ENCODE assay signal across 30 mouse cellular contexts in the genomic region with DNA sequence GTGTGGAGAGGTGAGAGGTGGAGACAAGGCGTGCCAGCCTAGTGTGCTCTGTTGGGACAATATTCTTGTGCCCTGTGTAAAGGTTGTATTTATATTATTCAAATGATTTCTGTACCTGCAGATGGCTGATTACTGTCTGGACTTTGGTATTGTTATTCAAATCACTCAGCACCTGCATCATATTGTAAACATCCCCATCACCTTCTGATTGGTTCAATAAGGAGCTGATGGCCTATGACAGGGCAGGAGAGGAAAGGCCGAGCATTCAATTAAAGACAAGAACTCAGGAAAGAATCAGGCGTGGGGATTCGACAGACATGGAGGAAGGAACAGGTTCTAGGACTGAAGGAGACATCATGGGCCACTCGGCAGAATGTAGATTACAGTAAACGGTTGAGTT. TPM values are rescaled to one million over a fixed set of nuclear protein-coding genes. Genes with fewer than 3 reads are reported as not detected.
"Had no signal": no experiment of that assay in that cellular context is flagged by ENCODE, and none has a peak within 500 bp of the region (broad histone marks: within the 10 kb centered on the region; RNA-seq: fewer than 3 reads in every experiment).

No protein-coding gene starts in this region.

- H3K9ac ChIP-seq: heart, embryonic 12.5 days; hindbrain, embryonic 12.5 days; hindbrain, embryonic 14.5 days; limb, embryonic 13.5 days; limb, embryonic 15.5 days; liver, embryonic 12.5 days had no signal

- ATAC-seq: forebrain, embryonic 16.5 days; hindbrain, embryonic 16.5 days; inflammation-experienced regulatory T-cells, adult 6 months; liver, embryonic 12.5 days had no signal

- H3K27me3 ChIP-seq: hindbrain, embryonic 12.5 days; limb, embryonic 13.5 days; limb, embryonic 15.5 days had no signal

- DNase-seq: gastrocnemius, adult 2 months; gastrocnemius, postnatal 10 days; gastrocnemius, postnatal 25 days; heart, adult 2 months; heart, postnatal 10 days; heart, postnatal 4 days; kidney, adult 18-20 months; kidney, adult 8-10 months; kidney, postnatal 10 days; kidney, postnatal 36 days; layer of hippocampus, postnatal 36 days; left cerebral cortex, postnatal 4 days had no signal

- H3K4me1 ChIP-seq: heart, embryonic 10.5 days; heart, embryonic 12.5 days; hindbrain, embryonic 10.5 days; hindbrain, embryonic 12.5 days; limb, embryonic 13.5 days; limb, embryonic 15.5 days; liver, embryonic 12.5 days had no signal

- H3K9me3 ChIP-seq: heart, embryonic 10.5 days; hindbrain, embryonic 10.5 days; hindbrain, embryonic 12.5 days; limb, embryonic 13.5 days; limb, embryonic 15.5 days; liver, embryonic 12.5 days had no signal

- H3K36me3 ChIP-seq: heart, embryonic 10.5 days; heart, embryonic 12.5 days; hindbrain, embryonic 10.5 days; hindbrain, embryonic 12.5 days; limb, embryonic 13.5 days; limb, embryonic 15.5 days; liver, embryonic 12.5 days had no signal

- H3K27ac ChIP-seq: gastrocnemius, adult 2 months; heart, adult 2 months; heart, embryonic 10.5 days; hindbrain, embryonic 10.5 days; hindbrain, embryonic 12.5 days; hindbrain, embryonic 14.5 days; layer of hippocampus, adult 2 months; limb, embryonic 13.5 days; limb, embryonic 15.5 days; liver, embryonic 12.5 days had no signal

- H3K4me3 ChIP-seq: gastrocnemius, adult 2 months; heart, adult 2 months; heart, embryonic 10.5 days; heart, embryonic 12.5 days; hindbrain, embryonic 10.5 days; hindbrain, embryonic 12.5 days; layer of hippocampus, adult 2 months; limb, embryonic 13.5 days; limb, embryonic 15.5 days; liver, embryonic 12.5 days had no signal

- H3K4me2 ChIP-seq: heart, embryonic 12.5 days; hindbrain, embryonic 12.5 days; hindbrain, embryonic 14.5 days; limb, embryonic 13.5 days; limb, embryonic 15.5 days; liver, embryonic 12.5 days had no signal

RNA-seq across cellular contexts. Expression of a gene that starts 18.3 kb away (rescaled TPM):
- polyA plus RNA-seq: forebrain, embryonic 16.5 days; frontal cortex, adult 2 months; heart, adult 2 months; heart, embryonic 10.5 days; heart, embryonic 12.5 days; hindbrain, embryonic 10.5 days; hindbrain, embryonic 12.5 days; hindbrain, embryonic 14.5 days; hindbrain, embryonic 16.5 days; inflammation-experienced regulatory T-cells, adult 6 months; kidney, embryonic 14.5 days; kidney, embryonic 16.5 days; limb, embryonic 11.5 days; limb, embryonic 13.5 days; liver, adult 2 months; liver, embryonic 12.5 days had no signal

RNA-seq across cellular contexts. Expression of a gene that starts 36.2 kb away (rescaled TPM):
- polyA plus RNA-seq: heart, adult 2 months; heart, embryonic 14.5 days; hindbrain, embryonic 10.5 days; hindbrain, embryonic 16.5 days; limb, embryonic 13.5 days; limb, embryonic 15.5 days; liver, adult 2 months had no signal
